Mouse (Mus musculus): ENCODE data around the gene Aebp1.

DNA sequence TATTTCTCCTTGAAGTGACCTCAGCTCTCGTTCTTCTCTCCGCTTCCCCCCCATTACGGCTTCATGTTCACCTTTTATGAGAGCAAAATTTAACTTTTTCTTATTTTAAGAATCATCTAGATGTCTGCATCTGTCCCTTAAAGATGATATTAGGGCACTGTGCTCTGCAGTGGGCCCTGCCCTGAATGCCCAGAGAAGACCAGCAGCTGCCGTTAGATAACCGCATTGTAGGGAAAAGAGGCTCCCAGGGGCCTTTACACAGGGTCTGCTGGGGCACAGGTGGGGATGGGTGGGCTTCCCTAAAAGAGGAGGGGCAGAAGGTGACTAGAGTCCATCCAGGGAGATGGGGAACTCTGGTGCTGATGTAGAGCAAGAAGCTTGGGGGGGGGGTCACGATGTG lies 32.1 kb downstream of the Aebp1 start:
- no peak for TF ChIP-seq CTCF (conservative IDR thresholded peaks at IDR 0.05; ENCODE audit: low read length)
- no peak for TF ChIP-seq POU5F1 (IDR thresholded peaks at IDR 0.05; ENCODE audit: borderline replicate concordance, low read length)

Measured in E14TG2a.4 (cell line).